Mouse (Mus musculus): ENCODE results near the gene Pip4k2a. TPM values are rescaled to one million over a fixed set of nuclear protein-coding genes. Genes with fewer than 3 reads are reported as not detected.

Pip4k2a gene
- polyA plus RNA-seq, 2 experiments from 2014 or later = 17.7 to 18.7 TPM

- ATAC-seq = no peak
Observed at GRCm38 (mm10) chr2:18979046-18979445, 18.9 kb downstream of the Pip4k2a start.

- peak; percentile 54 for ATAC-seq
Observed at GRCm38 (mm10) chr2:18977201-18977805, 20.6 kb downstream of the Pip4k2a start.

- ATAC-seq = peak; percentile 34
Observed at GRCm38 (mm10) chr2:18976175-18976574, 21.8 kb downstream of the Pip4k2a start.

- ATAC-seq = no peak
Observed at GRCm38 (mm10) chr2:18974882-18975645, 22.9 kb downstream of the Pip4k2a start.

GRCm38 (mm10) chr2:18971564-18971963, 26.4 kb downstream of the Pip4k2a start:
- no peak for ATAC-seq

GRCm38 (mm10) chr2:18970461-18970860, 27.5 kb downstream of the Pip4k2a start:
- no peak for ATAC-seq

- no peak for ATAC-seq
Observed at GRCm38 (mm10) chr2:18969066-18969681, 28.8 kb downstream of the Pip4k2a start.

GRCm38 (mm10) chr2:18967451-18968063, 30.4 kb downstream of the Pip4k2a start:
- peak; percentile 47 for ATAC-seq

GRCm38 (mm10) chr2:18966566-18966965, 31.4 kb downstream of the Pip4k2a start:
- no peak for ATAC-seq

GRCm38 (mm10) chr2:18965950-18966349, 32.0 kb downstream of the Pip4k2a start:
- no peak for ATAC-seq

- no peak for ATAC-seq
Observed at GRCm38 (mm10) chr2:18965108-18965507, 32.8 kb downstream of the Pip4k2a start.

- no peak for ATAC-seq
Observed at GRCm38 (mm10) chr2:18963286-18964040, 34.5 kb downstream of the Pip4k2a start.

GRCm38 (mm10) chr2:18962502-18962901, 35.4 kb downstream of the Pip4k2a start:
- ATAC-seq = no peak

GRCm38 (mm10) chr2:18960376-18960973, 37.5 kb downstream of the Pip4k2a start:
- no peak for ATAC-seq

- no peak for ATAC-seq
Observed at GRCm38 (mm10) chr2:18959558-18959957, 38.4 kb downstream of the Pip4k2a start.

GRCm38 (mm10) chr2:18959008-18959407, 38.9 kb downstream of the Pip4k2a start:
- ATAC-seq = peak; percentile 80

GRCm38 (mm10) chr2:18958501-18958900, 39.4 kb downstream of the Pip4k2a start:
- peak; percentile 66 for ATAC-seq

- ATAC-seq = no peak
Observed at GRCm38 (mm10) chr2:18958044-18958443, 39.9 kb downstream of the Pip4k2a start.

GRCm38 (mm10) chr2:18957459-18957858, 40.5 kb downstream of the Pip4k2a start:
- ATAC-seq = peak; percentile 6

- no peak for ATAC-seq
Observed at GRCm38 (mm10) chr2:18956945-18957344, 41.0 kb downstream of the Pip4k2a start.

- no peak for ATAC-seq
Observed at GRCm38 (mm10) chr2:18956424-18956823, 41.5 kb downstream of the Pip4k2a start.

- ATAC-seq = no peak
Observed at GRCm38 (mm10) chr2:18955671-18956070, 42.3 kb downstream of the Pip4k2a start.

Measured in activated CD4-positive, CD25-positive, alpha-beta regulatory T cell, adult 4 months (primary cell).